Mouse (Mus musculus) brain, embryonic 14.5 days (tissue): ENCODE measurements around the gene Ap1b1.

ENCODE experiments used
- CTCF ChIP-seq: fragments of 200-500 bp; IDR thresholded peaks from 2 replicates; pipeline ENCODE4 v1.5.1; 2012; ENCODE audit warnings: inconsistent platforms, mild to moderate bottlenecking, moderate library complexity, borderline replicate concordance; ENCODE audit not compliant: insufficient read depth, insufficient read length; ENCODE audit errors: extremely low read depth
- POLR2A ChIP-seq: fragments of 200-500 bp; IDR thresholded peaks from 2 replicates; pipeline ENCODE4 v1.6.1; 2012; ENCODE audit warnings: mild to moderate bottlenecking, inconsistent platforms, borderline replicate concordance; ENCODE audit not compliant: poor library complexity, insufficient read depth, insufficient read length, severe bottlenecking; ENCODE audit errors: extremely low read depth

DNA sequence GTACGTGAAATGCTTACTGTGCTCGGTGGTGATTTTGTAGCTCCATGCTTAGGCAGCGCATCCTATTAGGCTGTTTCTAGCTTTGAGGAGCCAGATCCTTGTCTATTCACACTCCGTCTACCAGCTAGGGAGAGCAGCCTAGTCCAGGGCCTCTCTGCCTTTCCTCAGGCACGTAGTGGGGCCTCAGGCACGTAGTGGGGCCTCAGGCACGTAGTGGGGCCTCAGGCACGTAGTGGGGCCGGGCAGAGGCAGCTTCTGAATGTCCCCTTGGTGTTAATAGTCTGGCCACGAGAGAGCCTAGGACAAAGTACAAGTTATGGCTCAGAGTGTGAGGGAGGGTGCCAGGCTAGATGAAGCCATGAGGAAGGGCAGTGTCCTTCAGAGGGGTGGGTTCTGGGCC is 46.1 kb downstream of the Ap1b1 start:
- no peak for TF ChIP-seq CTCF
- no peak for TF ChIP-seq POLR2A
